Mouse (Mus musculus): Measurements from ENCODE around the gene Map6d1. TPM values are rescaled to one million over a fixed set of nuclear protein-coding genes. Genes with fewer than 3 reads are reported as not detected.

Gene Map6d1
- 8.0 and 8.7 TPM in 2 replicates for polyA plus RNA-seq (2012; rRNA removed)

GRCm38 (mm10) chr16:20240468-20241414 lies at the start of gene Map6d1:
Map6d1 (minus strand) TSS chr16:20241358.

Other genes starting within 250 kb of the Map6d1 start
- 33.1 and 33.5 TPM in 2 replicates for gene Klhl24, start 143.8 kb downstream of the Map6d1 start, polyA plus RNA-seq (2012; rRNA removed)
- 48.7 and 49.3 TPM in 2 replicates for gene Yeats2, start 100.3 kb downstream of the Map6d1 start, polyA plus RNA-seq (2012; rRNA removed)
- gene Parl, start 61.0 kb upstream of the Map6d1 start, polyA plus RNA-seq (2012; rRNA removed): 53.0 and 62.4 TPM in 2 replicates
- not detected in 2 replicates for gene Cyp2ab1, start 84.0 kb upstream of the Map6d1 start, polyA plus RNA-seq (2012; rRNA removed)
- 314 and 317 TPM in 2 replicates for gene Abcc5, start 185.0 kb upstream of the Map6d1 start, polyA plus RNA-seq (2012; rRNA removed)

Data from central nervous system, embryonic 18 days (tissue).